Mouse (Mus musculus) limb, embryonic 12.5 days (tissue): ENCODE data around the gene Bzw1. TPM values are rescaled to one million over a fixed set of nuclear protein-coding genes. Genes with fewer than 3 reads are reported as not detected.
"Not testable (repeated sequence)": the region's sequence is repeated elsewhere in the genome, so short reads cannot be mapped to it uniquely, and the experiment has no call there.

Experiments
- ATAC-seq: fragments of 200-750 bp; cut with Nextera tagmentation; 2 replicates; pipeline ENCODE4 v1.8.0; 2017; ENCODE audit warnings: low read depth, moderate TSS enrichment; ENCODE audit not compliant: insufficient number of reproducible peaks, insufficient read depth, low FRiP score, low TSS enrichment
- H3K27ac ChIP-seq: fragments of 300-500 bp; sonication (generic); 2 replicates; pipeline ENCODE4 v1.5.1; 2016; ENCODE audit warnings: mild to moderate bottlenecking, moderate library complexity
- H3K27me3 ChIP-seq: fragments of 300-500 bp; sonication (generic); 2 replicates; pipeline ENCODE4 v1.6.1; 2016; ENCODE audit warnings: mild to moderate bottlenecking, moderate library complexity
- H3K36me3 ChIP-seq: fragments of 300-500 bp; sonication (generic); 2 replicates; pipeline ENCODE4 v1.6.1; 2016; ENCODE audit warnings: mild to moderate bottlenecking, moderate library complexity
- H3K4me1 ChIP-seq: fragments of 300-500 bp; sonication (generic); replicated peaks from 2 replicates; pipeline ENCODE4 v1.6.1; 2016
- H3K4me2 ChIP-seq: fragments of 300-500 bp; sonication (generic); 2 replicates; pipeline ENCODE4 v1.6.1; 2016; ENCODE audit warnings: mild to moderate bottlenecking, moderate library complexity
- H3K4me3 ChIP-seq: fragments of 300-500 bp; sonication (generic); replicated peaks from 2 replicates; pipeline ENCODE4 v1.5.1; 2016; ENCODE audit warnings: mild to moderate bottlenecking
- H3K9ac ChIP-seq: fragments of 300-500 bp; sonication (generic); replicated peaks from 2 replicates; pipeline ENCODE4 v1.6.1; 2016; ENCODE audit warnings: mild to moderate bottlenecking, moderate library complexity
- H3K9me3 ChIP-seq: fragments of 300-500 bp; sonication (generic); 2 replicates; pipeline ENCODE4 v1.6.1; 2016; ENCODE audit warnings: mild to moderate bottlenecking, moderate library complexity
- WGBS: fragments of 180-500 bp; shearing (Covaris S2); methylation state at CpG from one replicate; pipeline ENCODE4 v1.1.7; 2016; 5-methylcytosine and 5-hydroxymethylcytosine counted together
- polyA plus RNA-seq: library from polyadenylated mRNA; unstranded; fragments of >200 nt; fragmentation: Nextera tagmentation; extraction: Ambion mirVana; gene quantifications from 2 replicates; pipeline ENCODE4 v1.2.1, GENCODE M21; 2016

Bzw1 gene
- polyA plus RNA-seq, 1 experiment from 2014 or later, result 418 TPM

- ATAC-seq, result no peak
- Histone ChIP-seq H3K9me3 (peaks cover 6% of the 10 kb centered on the region; the same call in 1 of the 2 replicates), H3K36me3 (no peaks in the 10 kb centered on the region), H3K4me2 (no peak overlapping the region), H3K27me3 (no peaks in the 10 kb centered on the region), H3K27ac (no peak overlapping the region), H3K9ac (no peak overlapping the region), H3K4me3 (no peak overlapping the region), H3K4me1 (no peaks in the 10 kb centered on the region)
- WGBS, result 79% methylated on average over 12 of the region's 12 CpGs
Observed at GRCm38 (mm10) chr1:58366737-58367471, 25.8 kb upstream of the Bzw1 start.

GRCm38 (mm10) chr1:58369716-58370115 is 23.0 kb upstream of the Bzw1 start:
- Histone ChIP-seq H3K4me3 (no peak overlapping the region), H3K27ac (no peak overlapping the region), H3K9me3 (peaks cover under 1% of the 10 kb centered on the region; the same call in 1 of the 2 replicates), H3K27me3 (no peaks in the 10 kb centered on the region), H3K36me3 (no peaks in the 10 kb centered on the region), H3K9ac (no peak overlapping the region), H3K4me1 (no peaks in the 10 kb centered on the region), H3K4me2 (no peak overlapping the region)
- ATAC-seq, result no peak
- 61% methylated on average over 2 of the region's 2 CpGs for WGBS

- 90% methylated on average over 2 of the region's 2 CpGs for WGBS
- not testable (repeated sequence) for ATAC-seq
Observed at GRCm38 (mm10) chr1:58374266-58374665, 18.4 kb upstream of the Bzw1 start.

GRCm38 (mm10) chr1:58375574-58376147 is 17.0 kb upstream of the Bzw1 start:
- Histone ChIP-seq H3K9ac (no peak overlapping the region), H3K36me3 (no peaks in the 10 kb centered on the region), H3K9me3 (no peaks in the 10 kb centered on the region), H3K27me3 (no peaks in the 10 kb centered on the region), H3K4me2 (no peak overlapping the region), H3K27ac (no peak overlapping the region), H3K4me1 (no peaks in the 10 kb centered on the region), H3K4me3 (no peak overlapping the region)
- WGBS, result 81% methylated on average over 3 of the region's 3 CpGs
- ATAC-seq, result no peak

More at GRCm38 (mm10) chr1:58374266-58374665, 18.4 kb upstream of the Bzw1 start:
- H3K9ac ChIP-seq, H3K27me3 ChIP-seq, H3K4me2 ChIP-seq, H3K9me3 ChIP-seq, H3K4me3 ChIP-seq, H3K4me1 ChIP-seq, H3K27ac ChIP-seq, H3K36me3 ChIP-seq: not testable (repeated sequence)

GRCm38 (mm10) chr1:58382586-58383281 is 10.0 kb upstream of the Bzw1 start:
- H3K27me3 ChIP-seq, result no peaks in the 10 kb centered on the region
- no peak overlapping the region for H3K9ac ChIP-seq
- 73% methylated on average over 5 of the region's 5 CpGs for WGBS
- no peaks in the 10 kb centered on the region for H3K36me3 ChIP-seq
- ATAC-seq, result no peak
- H3K9me3 ChIP-seq, result 0 out of 2 replicates have a peak, but pooled peaks cover 4% of the 10 kb centered on the region
- H3K4me2 ChIP-seq, result no peak overlapping the region
- H3K4me1 ChIP-seq, result no peaks in the 10 kb centered on the region
- no peak overlapping the region for H3K27ac ChIP-seq
- H3K4me3 ChIP-seq, result no peak overlapping the region

- H3K4me3 ChIP-seq, result peak overlapping the region; percentile 99
- peaks cover 17% of the 10 kb centered on the region for H3K4me1 ChIP-seq
- WGBS, result 43% methylated on average over 19 of the region's 19 CpGs
- H3K36me3 ChIP-seq, result peaks cover 20% of the 10 kb centered on the region
- peak overlapping the region; percentile 98 for H3K9ac ChIP-seq
- peak overlapping the region; percentile 76 for H3K4me2 ChIP-seq
- no peak for ATAC-seq
- no peaks in the 10 kb centered on the region for H3K27me3 ChIP-seq
- H3K9me3 ChIP-seq, result 0 out of 2 replicates have a peak, but pooled peaks cover 3% of the 10 kb centered on the region
- H3K27ac ChIP-seq, result peak overlapping the region; percentile 98; the same call in 1 of the 2 replicates
Observed at GRCm38 (mm10) chr1:58391421-58392267, 1.1 kb upstream of the Bzw1 start.

GRCm38 (mm10) chr1:58392268-58392651 is 438 bp upstream of the Bzw1 start:
- 0% methylated on average over 16 of the region's 16 CpGs for WGBS
- peak overlapping the region; percentile 99 for H3K4me3 ChIP-seq
- H3K4me1 ChIP-seq, result peaks cover 17% of the 10 kb centered on the region
- peak overlapping the region; percentile 98 for H3K9ac ChIP-seq
- peak overlapping the region; percentile 76 for H3K4me2 ChIP-seq
- H3K27me3 ChIP-seq, result no peaks in the 10 kb centered on the region
- no peaks in the 10 kb centered on the region for H3K9me3 ChIP-seq
- ATAC-seq, result no peak; the same call in 1 of the 2 replicates
- peak overlapping the region; percentile 98 for H3K27ac ChIP-seq
- H3K36me3 ChIP-seq, result peaks cover 26% of the 10 kb centered on the region

- Histone ChIP-seq H3K9ac (peak overlapping the region; percentile 98), H3K27me3 (no peaks in the 10 kb centered on the region), H3K4me3 (peak overlapping the region; percentile 99), H3K27ac (peak overlapping the region; percentile 98), H3K36me3 (peaks cover 38% of the 10 kb centered on the region), H3K9me3 (no peaks in the 10 kb centered on the region), H3K4me2 (peak overlapping the region; percentile 78), H3K4me1 (peaks cover 17% of the 10 kb centered on the region)
- ATAC-seq, result peak; percentile 39
- WGBS, result under 1% methylated on average over 66 of the region's 90 CpGs
Observed at GRCm38 (mm10) chr1:58393284-58394195, 842 bp downstream of the Bzw1 start.

- 89% methylated on average over 3 of the region's 3 CpGs for WGBS
- Histone ChIP-seq H3K9ac (no peak overlapping the region), H3K4me1 (peaks cover 17% of the 10 kb centered on the region), H3K27me3 (no peaks in the 10 kb centered on the region), H3K27ac (no peak overlapping the region), H3K4me3 (no peak overlapping the region), H3K36me3 (peaks cover 56% of the 10 kb centered on the region), H3K4me2 (no peak overlapping the region), H3K9me3 (no peaks in the 10 kb centered on the region)
- no peak for ATAC-seq
Observed at GRCm38 (mm10) chr1:58395341-58395740, 2.6 kb downstream of the Bzw1 start.

- Histone ChIP-seq H3K36me3 (peaks cover 65% of the 10 kb centered on the region), H3K4me2 (no peak overlapping the region), H3K9me3 (no peaks in the 10 kb centered on the region), H3K4me3 (no peak overlapping the region), H3K9ac (no peak overlapping the region), H3K27me3 (no peaks in the 10 kb centered on the region), H3K27ac (no peak overlapping the region), H3K4me1 (peaks cover 14% of the 10 kb centered on the region)
- no peak for ATAC-seq
- WGBS, result 93% methylated on average over 1 of the region's 1 CpGs
Observed at GRCm38 (mm10) chr1:58396179-58396578, 3.5 kb downstream of the Bzw1 start.
